Mouse (Mus musculus) cortical plate, adult 2 months (tissue): Measurements from ENCODE around the gene Crip1.
"Not testable (repeated sequence)": the region's sequence is repeated elsewhere in the genome, so short reads cannot be mapped to it uniquely, and the experiment has no call there.

Source experiments
- CTCF ChIP-seq: fragments of 200-500 bp; IDR thresholded peaks from 2 replicates; pipeline ENCODE4 v1.5.1; 2011; ENCODE audit warnings: mild to moderate bottlenecking, control low read depth, low read length; ENCODE audit not compliant: insufficient read depth; ENCODE audit errors: extremely low read depth
- POLR2A ChIP-seq: fragments of 200-500 bp; IDR thresholded peaks from 2 replicates; pipeline ENCODE4 v1.6.1; 2011; ENCODE audit warnings: mild to moderate bottlenecking, low read length, control low read depth; ENCODE audit not compliant: insufficient read depth; ENCODE audit errors: extremely low read depth

DNA sequence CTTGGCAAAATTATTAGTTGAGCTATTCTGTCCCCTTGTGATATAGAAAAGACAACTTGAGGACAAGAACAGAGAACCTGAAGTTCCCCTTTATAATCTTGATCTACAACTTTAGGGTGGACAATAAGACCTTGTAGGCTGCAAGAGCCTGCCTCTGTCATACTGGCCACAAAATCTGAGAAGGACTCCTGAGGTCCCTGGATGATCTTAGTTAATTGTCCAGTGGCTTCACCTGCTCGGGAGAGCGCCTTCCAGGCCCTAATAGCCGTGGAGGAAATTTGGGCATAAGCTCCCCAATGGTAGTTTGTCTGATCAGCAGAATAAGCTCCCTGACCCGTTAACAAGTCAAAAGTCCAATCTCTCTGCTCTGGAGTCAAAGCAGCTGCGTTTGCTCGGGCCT lies 53.0 kb downstream of the Crip1 start:
- not testable (repeated sequence) for TF ChIP-seq CTCF, POLR2A
